Mouse (Mus musculus): ENCODE data around the gene Col18a1. TPM values are rescaled to one million over a fixed set of nuclear protein-coding genes. Genes with fewer than 3 reads are reported as not detected.

Col18a1 gene
- polyA plus RNA-seq (2015; fragmentation: Nextera tagmentation; extraction: Ambion mirVana): 87.9 and 104 TPM in 2 replicates

GRCm38 (mm10) chr10:77165963-77166717 lies at the start of gene Col18a1:
Gene Col18a1, minus strand, starts transcription at chr10:77166548.
- Histone ChIP-seq H3K4me3 (ENCODE audit: low read depth, low read length) (peak within 1 kb of the TSS; percentile 52), H3K36me3 (ENCODE audit: control insufficient read depth, insufficient read depth) (no peaks in the 10 kb centered on the region), H3K9me3 (replicated peaks; ENCODE audit: control insufficient read depth, low read length) (no peaks in the 10 kb centered on the region), H3K9ac (ENCODE audit: low read depth, low read length) (0 out of 2 replicates have a peak within 1 kb of the TSS, but pooled peaks have one; percentile 4), H3K27ac (ENCODE audit: low read length) (no peak within 1 kb of the TSS), H3K27me3 (ENCODE audit: control insufficient read depth, insufficient read depth, low read depth, low read length) (peaks cover 44% of the 10 kb centered on the region), H3K4me2 (ENCODE audit: low read depth, low read length) (peak within 1 kb of the TSS; percentile 73), H3K4me1 (ENCODE audit: control insufficient read depth, low read depth, low read length) (peaks cover 13% of the 10 kb centered on the region)
- peak; percentile 73 for ATAC-seq (ENCODE audit: low read depth)
- 1% methylated on average over 41 of the region's 42 CpGs for WGBS (ENCODE audit: insufficient replicate concordance)

GRCm38 (mm10) chr10:77215641-77216040 lies 49.3 kb upstream of the Col18a1 start:
- peak overlapping the region; percentile 13; the same call in 1 of the 2 replicates for H3K27ac ChIP-seq (ENCODE audit: low read length)
- 32% methylated on average over 4 of the region's 4 CpGs for WGBS (ENCODE audit: insufficient replicate concordance)
- H3K4me1 ChIP-seq (ENCODE audit: control insufficient read depth, low read depth, low read length): peaks cover 60% of the 10 kb centered on the region
- no peaks in the 10 kb centered on the region for H3K9me3 ChIP-seq (replicated peaks; ENCODE audit: control insufficient read depth, low read length)
- no peak for ATAC-seq (ENCODE audit: low read depth)
- H3K27me3 ChIP-seq (ENCODE audit: control insufficient read depth, insufficient read depth, low read depth, low read length): no peaks in the 10 kb centered on the region
- H3K4me3 ChIP-seq (ENCODE audit: low read depth, low read length): no peak overlapping the region
- H3K4me2 ChIP-seq (ENCODE audit: low read depth, low read length): no peak overlapping the region
- no peaks in the 10 kb centered on the region for H3K36me3 ChIP-seq (ENCODE audit: control insufficient read depth, insufficient read depth)
- peak overlapping the region; percentile 10; the same call in 1 of the 2 replicates for H3K9ac ChIP-seq (ENCODE audit: low read depth, low read length)

DNA sequence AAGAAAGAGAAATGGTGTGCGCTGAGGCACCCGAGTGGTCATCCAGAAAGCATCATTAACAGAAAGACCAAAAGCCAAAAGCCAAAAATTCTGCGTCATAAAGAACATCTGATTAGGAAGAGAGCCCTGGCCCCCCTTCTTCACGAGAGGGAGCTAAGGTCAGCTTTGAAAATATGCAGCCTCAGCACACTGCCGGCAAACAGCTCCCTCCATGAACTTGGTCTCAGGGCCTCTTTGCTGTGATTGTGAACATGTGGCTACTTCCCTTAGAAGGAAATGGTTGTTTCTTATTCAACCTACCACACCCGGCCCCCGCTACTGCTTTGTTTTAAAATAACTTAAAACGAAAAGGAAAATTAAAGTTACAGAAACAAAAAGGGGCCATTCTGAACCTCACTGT lies 48.2 kb upstream of the Col18a1 start:
- H3K27me3 ChIP-seq (ENCODE audit: control insufficient read depth, insufficient read depth, low read depth, low read length): no peaks in the 10 kb centered on the region
- no peak overlapping the region for H3K9ac ChIP-seq (ENCODE audit: low read depth, low read length)
- no peaks in the 10 kb centered on the region for H3K9me3 ChIP-seq (replicated peaks; ENCODE audit: control insufficient read depth, low read length)
- no peak overlapping the region for H3K4me2 ChIP-seq (ENCODE audit: low read depth, low read length)
- no peak overlapping the region for H3K27ac ChIP-seq (ENCODE audit: low read length)
- no peak for ATAC-seq (ENCODE audit: low read depth)
- peaks cover 56% of the 10 kb centered on the region for H3K4me1 ChIP-seq (ENCODE audit: control insufficient read depth, low read depth, low read length)
- 60% methylated on average over 8 of the region's 8 CpGs for WGBS (ENCODE audit: insufficient replicate concordance)
- H3K36me3 ChIP-seq (ENCODE audit: control insufficient read depth, insufficient read depth): no peaks in the 10 kb centered on the region
- H3K4me3 ChIP-seq (ENCODE audit: low read depth, low read length): no peak overlapping the region

DNA sequence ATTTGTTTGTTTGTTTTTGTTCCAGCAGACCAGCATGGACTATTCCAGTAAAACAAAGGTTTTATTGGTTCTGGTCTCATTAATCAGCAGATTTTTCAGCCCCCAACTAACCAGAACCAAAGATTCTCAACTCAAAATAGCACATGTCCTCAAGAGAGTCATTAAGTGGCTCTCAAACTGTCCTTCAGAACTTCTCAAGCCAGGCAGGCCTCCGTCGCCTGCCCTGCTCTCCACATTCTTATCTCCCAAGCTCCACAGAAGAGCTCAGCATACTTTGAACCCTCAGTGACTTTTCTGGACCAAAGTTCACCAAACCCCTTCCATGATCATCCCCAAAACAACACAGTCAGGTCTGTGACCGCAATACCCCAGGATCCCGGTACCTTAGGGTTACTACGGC lies 47.1 kb upstream of the Col18a1 start:
- Histone ChIP-seq H3K9ac (ENCODE audit: low read depth, low read length) (no peak overlapping the region), H3K9me3 (replicated peaks; ENCODE audit: control insufficient read depth, low read length) (no peaks in the 10 kb centered on the region), H3K27me3 (ENCODE audit: control insufficient read depth, insufficient read depth, low read depth, low read length) (no peaks in the 10 kb centered on the region), H3K27ac (ENCODE audit: low read length) (no peak overlapping the region), H3K4me2 (ENCODE audit: low read depth, low read length) (no peak overlapping the region), H3K36me3 (ENCODE audit: control insufficient read depth, insufficient read depth) (no peaks in the 10 kb centered on the region), H3K4me1 (ENCODE audit: control insufficient read depth, low read depth, low read length) (peaks cover 60% of the 10 kb centered on the region), H3K4me3 (ENCODE audit: low read depth, low read length) (no peak overlapping the region)
- WGBS (ENCODE audit: insufficient replicate concordance): 73% methylated on average over 5 of the region's 5 CpGs
- ATAC-seq (ENCODE audit: low read depth): no peak

GRCm38 (mm10) chr10:77212354-77213120 lies 46.2 kb upstream of the Col18a1 start:
- Histone ChIP-seq H3K27ac (ENCODE audit: low read length) (peak overlapping the region; percentile 98), H3K27me3 (ENCODE audit: control insufficient read depth, insufficient read depth, low read depth, low read length) (no peaks in the 10 kb centered on the region), H3K9me3 (replicated peaks; ENCODE audit: control insufficient read depth, low read length) (no peaks in the 10 kb centered on the region), H3K9ac (ENCODE audit: low read depth, low read length) (no peak overlapping the region), H3K4me3 (ENCODE audit: low read depth, low read length) (peak overlapping the region; percentile 37; the same call in 1 of the 2 replicates), H3K4me2 (ENCODE audit: low read depth, low read length) (peak overlapping the region; percentile 46), H3K36me3 (ENCODE audit: control insufficient read depth, insufficient read depth) (no peaks in the 10 kb centered on the region), H3K4me1 (ENCODE audit: control insufficient read depth, low read depth, low read length) (peaks cover 59% of the 10 kb centered on the region)
- WGBS (ENCODE audit: insufficient replicate concordance): 86% methylated on average over 6 of the region's 6 CpGs
- no peak for ATAC-seq (ENCODE audit: low read depth)

DNA sequence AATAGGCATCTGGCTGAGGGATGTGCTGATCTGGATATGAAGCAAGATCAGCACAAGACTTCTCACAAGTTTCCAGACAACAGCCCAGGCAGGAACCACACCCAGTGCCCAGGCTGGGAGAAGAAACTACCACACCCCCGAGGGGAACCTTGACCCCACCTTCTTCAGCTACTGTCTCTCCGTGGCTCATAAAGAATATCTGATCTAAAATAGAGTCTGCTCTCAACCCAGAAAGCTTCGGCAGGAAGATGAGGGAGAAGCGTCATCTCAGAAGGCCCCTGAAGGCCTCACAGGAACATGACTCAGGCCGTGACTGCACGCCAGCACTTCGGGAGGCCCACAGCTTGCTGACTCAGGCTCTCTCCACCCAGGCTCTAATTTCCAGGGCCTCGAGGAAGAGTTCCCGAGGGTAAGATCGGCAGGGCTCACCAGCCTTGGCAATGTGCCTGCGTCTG lies 44.8 kb upstream of the Col18a1 start:
- Histone ChIP-seq H3K4me3 (ENCODE audit: low read depth, low read length) (peak overlapping the region; percentile 37), H3K4me2 (ENCODE audit: low read depth, low read length) (peak overlapping the region; percentile 46), H3K36me3 (ENCODE audit: control insufficient read depth, insufficient read depth) (no peaks in the 10 kb centered on the region), H3K9me3 (replicated peaks; ENCODE audit: control insufficient read depth, low read length) (no peaks in the 10 kb centered on the region), H3K4me1 (ENCODE audit: control insufficient read depth, low read depth, low read length) (peaks cover 54% of the 10 kb centered on the region), H3K27me3 (ENCODE audit: control insufficient read depth, insufficient read depth, low read depth, low read length) (no peaks in the 10 kb centered on the region), H3K27ac (ENCODE audit: low read length) (peak overlapping the region; percentile 98), H3K9ac (ENCODE audit: low read depth, low read length) (peak overlapping the region; percentile 62)
- WGBS (ENCODE audit: insufficient replicate concordance): 18% methylated on average over 11 of the region's 11 CpGs
- peak; percentile 86 for ATAC-seq (ENCODE audit: low read depth)

GRCm38 (mm10) chr10:77210666-77211065 lies 44.3 kb upstream of the Col18a1 start:
- Histone ChIP-seq H3K27me3 (ENCODE audit: control insufficient read depth, insufficient read depth, low read depth, low read length) (no peaks in the 10 kb centered on the region), H3K27ac (ENCODE audit: low read length) (peak overlapping the region; percentile 98), H3K4me2 (ENCODE audit: low read depth, low read length) (peak overlapping the region; percentile 46), H3K9ac (ENCODE audit: low read depth, low read length) (peak overlapping the region; percentile 62), H3K4me1 (ENCODE audit: control insufficient read depth, low read depth, low read length) (peaks cover 49% of the 10 kb centered on the region), H3K36me3 (ENCODE audit: control insufficient read depth, insufficient read depth) (no peaks in the 10 kb centered on the region), H3K9me3 (replicated peaks; ENCODE audit: control insufficient read depth, low read length) (no peaks in the 10 kb centered on the region), H3K4me3 (ENCODE audit: low read depth, low read length) (peak overlapping the region; percentile 37)
- ATAC-seq (ENCODE audit: low read depth): peak; percentile 15
- WGBS (ENCODE audit: insufficient replicate concordance): 66% methylated on average over 3 of the region's 3 CpGs

DNA sequence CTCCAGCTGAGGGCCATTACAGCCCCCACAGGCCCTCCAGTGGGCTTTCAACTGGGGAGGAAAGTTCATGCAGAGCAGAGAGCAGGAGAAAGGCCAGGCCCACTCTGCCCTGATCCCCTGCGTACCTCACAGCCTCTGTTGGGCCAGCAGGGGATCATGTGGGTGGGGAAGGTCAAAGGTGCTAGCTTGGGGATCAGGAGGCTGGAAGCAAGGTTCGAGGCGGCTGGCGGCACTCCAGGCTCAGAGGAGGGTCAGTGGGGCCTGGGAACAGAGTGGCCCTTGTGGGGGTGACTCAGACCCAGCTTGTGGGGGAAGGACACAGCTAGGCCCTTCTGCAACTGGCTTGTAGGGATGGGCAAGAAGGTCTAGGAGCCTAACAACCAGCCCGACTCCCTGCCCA lies 42.9 kb upstream of the Col18a1 start:
- Histone ChIP-seq H3K9ac (ENCODE audit: low read depth, low read length) (no peak overlapping the region), H3K27ac (ENCODE audit: low read length) (no peak overlapping the region), H3K4me1 (ENCODE audit: control insufficient read depth, low read depth, low read length) (peaks cover 41% of the 10 kb centered on the region), H3K4me3 (ENCODE audit: low read depth, low read length) (no peak overlapping the region), H3K9me3 (replicated peaks; ENCODE audit: control insufficient read depth, low read length) (no peaks in the 10 kb centered on the region), H3K36me3 (ENCODE audit: control insufficient read depth, insufficient read depth) (no peaks in the 10 kb centered on the region), H3K27me3 (ENCODE audit: control insufficient read depth, insufficient read depth, low read depth, low read length) (no peaks in the 10 kb centered on the region), H3K4me2 (ENCODE audit: low read depth, low read length) (no peak overlapping the region)
- WGBS (ENCODE audit: insufficient replicate concordance): 67% methylated on average over 5 of the region's 5 CpGs
- ATAC-seq (ENCODE audit: low read depth): no peak
